Mouse (Mus musculus): ENCODE data around the gene Vangl2. TPM values are rescaled to one million over a fixed set of nuclear protein-coding genes. Genes with fewer than 3 reads are reported as not detected.
A peak's percentile ranks its signal among the peaks of the same experiment; 100 is the strongest.

The Vangl2 gene
- polyA plus RNA-seq, 1 experiment, result 10.5 TPM

- no peak for DNase-seq
- Histone ChIP-seq H3K27me3 (ENCODE audit: control insufficient read depth, insufficient read depth, low read length) (no peaks in the 10 kb centered on the region), H3K27ac (ENCODE audit: insufficient read depth, low read length) (no peak overlapping the region), H3K4me3 (replicated peaks; ENCODE audit: insufficient read depth, low read depth, low read length) (no peak overlapping the region), H3K4me1 (ENCODE audit: control insufficient read depth, insufficient read depth, low read length) (no peaks in the 10 kb centered on the region)
- 70% methylated on average over 20 of the region's 20 CpGs for WGBS
- no peak for TF ChIP-seq CTCF (IDR thresholded peaks at IDR 0.05; ENCODE audit: borderline replicate concordance, insufficient read depth, low read depth, low read length)
- no peak for TF ChIP-seq POLR2A (IDR thresholded peaks at IDR 0.05; ENCODE audit: borderline replicate concordance, insufficient read depth, low read length)
Measured at GRCm38 (mm10) chr1:172010042-172010824, 18.0 kb downstream of the Vangl2 start.

GRCm38 (mm10) chr1:172009406-172009805 is 18.8 kb downstream of the Vangl2 start:
- Histone ChIP-seq H3K4me1 (ENCODE audit: control insufficient read depth, insufficient read depth, low read length) (no peaks in the 10 kb centered on the region), H3K27me3 (ENCODE audit: control insufficient read depth, insufficient read depth, low read length) (no peaks in the 10 kb centered on the region), H3K4me3 (replicated peaks; ENCODE audit: insufficient read depth, low read depth, low read length) (no peak overlapping the region), H3K27ac (ENCODE audit: insufficient read depth, low read length) (no peak overlapping the region)
- DNase-seq, result no peak
- TF ChIP-seq POLR2A (IDR thresholded peaks at IDR 0.05; ENCODE audit: borderline replicate concordance, insufficient read depth, low read length) (no peak), CTCF (IDR thresholded peaks at IDR 0.05; ENCODE audit: borderline replicate concordance, insufficient read depth, low read depth, low read length) (no peak)
- 94% methylated on average over 21 of the region's 21 CpGs for WGBS

GRCm38 (mm10) chr1:172008351-172008750 is 19.9 kb downstream of the Vangl2 start:
- Histone ChIP-seq H3K27ac (ENCODE audit: insufficient read depth, low read length) (no peak overlapping the region), H3K4me1 (ENCODE audit: control insufficient read depth, insufficient read depth, low read length) (no peaks in the 10 kb centered on the region), H3K27me3 (ENCODE audit: control insufficient read depth, insufficient read depth, low read length) (no peaks in the 10 kb centered on the region), H3K4me3 (replicated peaks; ENCODE audit: insufficient read depth, low read depth, low read length) (no peak overlapping the region)
- TF ChIP-seq CTCF (IDR thresholded peaks at IDR 0.05; ENCODE audit: borderline replicate concordance, insufficient read depth, low read depth, low read length), result no peak
- TF ChIP-seq POLR2A (IDR thresholded peaks at IDR 0.05; ENCODE audit: borderline replicate concordance, insufficient read depth, low read length), result no peak
- DNase-seq, result no peak
- 88% methylated on average over 9 of the region's 9 CpGs for WGBS

GRCm38 (mm10) chr1:172007761-172008160 is 20.5 kb downstream of the Vangl2 start:
- Histone ChIP-seq H3K27ac (ENCODE audit: insufficient read depth, low read length) (no peak overlapping the region), H3K4me1 (ENCODE audit: control insufficient read depth, insufficient read depth, low read length) (no peaks in the 10 kb centered on the region), H3K27me3 (ENCODE audit: control insufficient read depth, insufficient read depth, low read length) (no peaks in the 10 kb centered on the region), H3K4me3 (replicated peaks; ENCODE audit: insufficient read depth, low read depth, low read length) (no peak overlapping the region)
- TF ChIP-seq POLR2A (IDR thresholded peaks at IDR 0.05; ENCODE audit: borderline replicate concordance, insufficient read depth, low read length) (no peak), CTCF (IDR thresholded peaks at IDR 0.05; ENCODE audit: borderline replicate concordance, insufficient read depth, low read depth, low read length) (no peak)
- 94% methylated on average over 21 of the region's 21 CpGs for WGBS
- no peak for DNase-seq

- no peaks in the 10 kb centered on the region for H3K27me3 ChIP-seq (ENCODE audit: control insufficient read depth, insufficient read depth, low read length)
- no peak for DNase-seq
- 0 out of 2 replicates have a peak, but pooled peaks cover 3% of the 10 kb centered on the region for H3K4me1 ChIP-seq (ENCODE audit: control insufficient read depth, insufficient read depth, low read length)
- H3K27ac ChIP-seq (ENCODE audit: insufficient read depth, low read length), result no peak overlapping the region
- no peak overlapping the region for H3K4me3 ChIP-seq (replicated peaks; ENCODE audit: insufficient read depth, low read depth, low read length)
- TF ChIP-seq CTCF (IDR thresholded peaks at IDR 0.05; ENCODE audit: borderline replicate concordance, insufficient read depth, low read depth, low read length), result no peak
- TF ChIP-seq POLR2A (IDR thresholded peaks at IDR 0.05; ENCODE audit: borderline replicate concordance, insufficient read depth, low read length), result no peak
- 21% methylated on average over 12 of the region's 12 CpGs for WGBS
Measured at GRCm38 (mm10) chr1:172001665-172002064, 26.6 kb downstream of the Vangl2 start.

GRCm38 (mm10) chr1:172000641-172001040 is 27.6 kb downstream of the Vangl2 start:
- Histone ChIP-seq H3K4me1 (ENCODE audit: control insufficient read depth, insufficient read depth, low read length) (0 out of 2 replicates have a peak, but pooled peaks cover 3% of the 10 kb centered on the region), H3K27me3 (ENCODE audit: control insufficient read depth, insufficient read depth, low read length) (no peaks in the 10 kb centered on the region), H3K27ac (ENCODE audit: insufficient read depth, low read length) (no peak overlapping the region), H3K4me3 (replicated peaks; ENCODE audit: insufficient read depth, low read depth, low read length) (no peak overlapping the region)
- 69% methylated on average over 3 of the region's 3 CpGs for WGBS
- TF ChIP-seq CTCF (IDR thresholded peaks at IDR 0.05; ENCODE audit: borderline replicate concordance, insufficient read depth, low read depth, low read length) (peak; percentile 41; the same call in 1 of the 2 replicates), POLR2A (IDR thresholded peaks at IDR 0.05; ENCODE audit: borderline replicate concordance, insufficient read depth, low read length) (no peak)
- no peak for DNase-seq

GRCm38 (mm10) chr1:171998820-171999597 is 29.2 kb downstream of the Vangl2 start:
- H3K4me1 ChIP-seq (ENCODE audit: control insufficient read depth, insufficient read depth, low read length), result 0 out of 2 replicates have a peak, but pooled peaks cover 3% of the 10 kb centered on the region
- H3K4me3 ChIP-seq (replicated peaks; ENCODE audit: insufficient read depth, low read depth, low read length), result no peak overlapping the region
- H3K27ac ChIP-seq (ENCODE audit: insufficient read depth, low read length), result no peak overlapping the region
- H3K27me3 ChIP-seq (ENCODE audit: control insufficient read depth, insufficient read depth, low read length), result no peaks in the 10 kb centered on the region
- DNase-seq, result no peak
- TF ChIP-seq POLR2A (IDR thresholded peaks at IDR 0.05; ENCODE audit: borderline replicate concordance, insufficient read depth, low read length), result no peak
- no peak for TF ChIP-seq CTCF (IDR thresholded peaks at IDR 0.05; ENCODE audit: borderline replicate concordance, insufficient read depth, low read depth, low read length)
- 91% methylated on average over 13 of the region's 13 CpGs for WGBS

Data from cerebellum, adult 2 months (tissue).